Mouse (Mus musculus): ENCODE results near the gene Lypla2. TPM values are rescaled to one million over a fixed set of nuclear protein-coding genes. Genes with fewer than 3 reads are reported as not detected.

The Lypla2 gene
- polyA plus RNA-seq (2015; fragmentation: Nextera tagmentation; extraction: Ambion mirVana), result 120 and 131 TPM in 2 replicates

DNA sequence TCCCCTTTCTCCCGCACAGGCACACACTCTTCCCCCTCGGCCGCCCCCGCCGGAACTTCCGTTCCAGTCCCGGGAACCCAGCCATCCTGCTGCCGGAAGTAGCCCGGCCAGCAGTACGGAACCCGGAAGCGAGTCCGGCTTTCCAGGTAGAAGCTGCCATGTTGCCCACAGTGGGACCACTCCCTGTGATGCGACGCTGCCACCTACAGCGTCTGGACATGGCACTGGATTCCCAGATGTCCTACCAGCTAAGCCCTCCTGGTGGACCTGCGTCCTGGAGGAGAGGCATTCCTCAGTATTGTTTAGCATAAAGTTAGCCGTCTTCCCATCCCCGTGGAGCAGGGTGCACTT, at the start of gene Lypla2:
Gene Lypla2, minus strand, starts transcription at position 71 of the 351 bp plus-strand sequence.
- H3K4me2 ChIP-seq, result peak within 1 kb of the TSS; percentile 89
- H3K36me3 ChIP-seq, result peaks cover 64% of the 10 kb centered on the region
- 2% methylated on average over 19 of the region's 19 CpGs for WGBS
- H3K27me3 ChIP-seq, result no peaks in the 10 kb centered on the region
- H3K4me1 ChIP-seq, result peaks cover 22% of the 10 kb centered on the region
- ATAC-seq (replicated peaks; ENCODE audit: low FRiP score), result peak; percentile 84
- peak within 1 kb of the TSS; percentile 83 for H3K27ac ChIP-seq
- H3K9me3 ChIP-seq (replicated peaks), result no peaks in the 10 kb centered on the region
- H3K4me3 ChIP-seq (replicated peaks), result peak within 1 kb of the TSS; percentile 99
- peak within 1 kb of the TSS; percentile 97 for H3K9ac ChIP-seq

DNA sequence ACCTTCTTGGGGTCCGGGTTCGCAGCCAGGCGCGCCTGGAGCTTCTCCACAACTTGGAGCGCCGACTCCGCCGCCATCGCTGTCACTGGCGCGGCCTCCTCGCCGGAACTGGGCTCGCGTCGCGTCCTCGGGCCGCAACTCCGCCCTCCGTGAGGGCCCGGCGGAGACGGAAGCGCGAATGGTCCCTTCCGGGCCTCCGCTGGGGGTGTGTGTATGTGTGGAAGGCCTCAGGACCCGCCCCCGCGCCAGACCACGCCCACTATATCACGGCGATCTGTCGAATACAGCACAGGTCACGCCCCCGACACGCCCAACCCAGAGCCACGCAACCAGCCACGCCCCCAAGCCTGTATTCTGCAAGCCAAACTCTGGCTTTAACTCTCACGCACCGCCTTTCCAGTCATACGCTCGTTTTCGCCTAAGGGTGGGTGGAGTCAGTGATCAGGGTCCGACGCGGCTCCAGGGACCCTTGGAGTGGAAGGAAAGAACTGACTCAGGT, 49.2 kb upstream of the Lypla2 start, which contains the start of gene Eloa:
Gene Eloa, minus strand, starts transcription at position 215 of the 499 bp plus-strand sequence.
- Histone ChIP-seq H3K4me2 (peak within 1 kb of the TSS; percentile 88), H3K27ac (peak within 1 kb of the TSS; percentile 89), H3K36me3 (0 out of 2 replicates have a peak, but pooled peaks cover under 1% of the 10 kb centered on the region), H3K4me1 (peaks cover 16% of the 10 kb centered on the region), H3K9ac (peak within 1 kb of the TSS; percentile 98), H3K27me3 (no peaks in the 10 kb centered on the region), H3K4me3 (replicated peaks) (peak within 1 kb of the TSS; percentile 99), H3K9me3 (replicated peaks) (no peaks in the 10 kb centered on the region)
- peak; percentile 99 for ATAC-seq (replicated peaks; ENCODE audit: low FRiP score)
- under 1% methylated on average over 48 of the region's 48 CpGs for WGBS

DNA sequence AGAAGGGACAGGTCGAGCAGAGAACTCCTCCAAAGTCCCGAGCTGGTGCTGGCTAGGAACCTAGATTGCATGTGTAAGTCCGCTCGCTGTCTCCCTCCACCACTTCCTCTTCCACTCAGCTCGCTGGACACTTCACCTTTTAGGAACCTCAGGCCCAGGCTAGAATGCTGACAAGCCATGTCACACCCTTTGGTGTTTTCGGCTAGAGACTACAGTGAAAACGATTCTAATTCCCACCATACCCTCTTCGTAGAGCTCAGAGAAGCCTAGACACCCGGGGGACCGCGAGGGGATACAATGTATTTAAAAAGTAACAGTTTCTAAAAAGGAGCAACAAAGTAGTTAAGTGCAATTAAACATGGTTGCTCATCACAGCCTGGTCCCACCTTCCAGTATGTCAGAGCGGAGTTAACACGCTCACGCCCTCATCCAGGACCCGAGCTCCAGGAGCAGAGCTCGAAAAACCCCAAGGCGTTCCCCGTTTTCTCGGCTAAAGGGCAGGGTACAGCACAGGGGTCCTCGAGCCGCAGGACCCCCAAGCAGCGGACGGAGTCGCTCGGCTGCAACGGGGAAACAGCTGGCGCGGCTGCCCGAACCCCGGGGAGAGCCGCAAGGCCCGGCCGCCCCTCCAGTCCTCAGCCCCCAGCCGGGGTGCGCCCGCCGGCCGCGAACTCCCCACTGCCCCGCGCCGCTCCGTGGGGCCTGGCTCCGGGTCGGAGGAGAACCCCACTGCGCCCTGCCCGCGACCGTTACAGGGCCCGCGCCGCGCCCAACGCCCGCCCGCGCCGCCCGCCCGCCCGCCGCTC, 48.5 kb upstream of the Lypla2 start:
- Histone ChIP-seq H3K4me2 (peak overlapping the region; percentile 88), H3K9me3 (replicated peaks) (no peaks in the 10 kb centered on the region), H3K9ac (peak overlapping the region; percentile 98), H3K4me1 (peaks cover 16% of the 10 kb centered on the region), H3K27ac (peak overlapping the region; percentile 89), H3K27me3 (no peaks in the 10 kb centered on the region), H3K4me3 (replicated peaks) (peak overlapping the region; percentile 99), H3K36me3 (0 out of 2 replicates have a peak, but pooled peaks cover 4% of the 10 kb centered on the region)
- peak; percentile 77 for ATAC-seq (replicated peaks; ENCODE audit: low FRiP score)
- under 1% methylated on average over 62 of the region's 62 CpGs for WGBS

DNA sequence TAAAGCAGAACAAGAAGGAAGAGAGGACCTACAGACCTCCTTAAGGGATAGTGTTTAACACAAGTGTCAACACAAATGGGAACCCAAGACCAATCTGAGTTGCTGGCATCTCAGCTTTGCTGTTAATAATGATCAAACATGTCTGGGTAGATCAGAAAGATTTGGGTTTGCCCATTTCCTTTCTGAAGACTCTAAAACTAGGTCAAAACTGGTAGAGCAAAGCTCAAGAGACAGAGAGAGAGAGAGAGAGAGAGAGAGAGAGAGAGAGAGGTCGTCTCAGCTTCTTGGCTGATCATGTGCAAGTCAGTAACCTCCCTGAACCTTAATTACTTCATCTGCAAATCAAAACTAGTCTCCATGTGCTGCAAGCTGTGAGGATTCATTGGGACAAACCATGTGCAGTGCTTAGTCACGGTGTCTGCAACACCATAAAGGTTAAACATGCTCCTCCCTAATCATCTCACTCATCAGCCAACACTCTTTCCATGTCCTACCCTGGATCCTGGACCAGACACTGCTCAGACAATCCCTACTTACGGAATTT, 43.7 kb upstream of the Lypla2 start:
- Histone ChIP-seq H3K4me1 (peaks cover 11% of the 10 kb centered on the region), H3K4me2 (no peak overlapping the region), H3K4me3 (replicated peaks) (no peak overlapping the region), H3K9ac (no peak overlapping the region), H3K27ac (no peak overlapping the region), H3K9me3 (replicated peaks) (no peaks in the 10 kb centered on the region), H3K36me3 (peaks cover 34% of the 10 kb centered on the region), H3K27me3 (no peaks in the 10 kb centered on the region)
- 86% methylated on average over 3 of the region's 3 CpGs for WGBS
- ATAC-seq (replicated peaks; ENCODE audit: low FRiP score), result no peak

DNA sequence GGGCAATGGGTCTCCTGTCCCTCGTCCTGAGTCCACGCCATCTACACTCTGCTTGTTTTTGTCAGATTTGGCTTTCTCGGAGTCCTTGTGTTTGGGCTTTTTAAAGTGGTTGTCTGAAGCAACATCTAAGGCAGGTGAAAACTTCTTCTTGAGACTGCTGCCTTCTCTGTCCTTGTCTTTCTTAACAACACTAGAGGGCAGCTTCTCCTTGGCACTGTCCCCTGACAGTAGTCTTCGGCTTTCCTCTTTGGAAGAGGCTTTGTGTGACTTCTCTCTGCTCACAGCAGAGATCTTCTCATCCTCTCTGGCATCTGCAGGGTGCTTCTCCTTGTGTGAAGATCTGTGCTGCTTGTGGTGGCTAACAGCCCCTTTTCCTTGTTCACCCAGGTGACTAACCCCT, 38.2 kb upstream of the Lypla2 start:
- Histone ChIP-seq H3K27me3 (no peaks in the 10 kb centered on the region), H3K9me3 (replicated peaks) (no peaks in the 10 kb centered on the region), H3K9ac (no peak overlapping the region), H3K4me3 (replicated peaks) (no peak overlapping the region), H3K36me3 (peaks cover 80% of the 10 kb centered on the region), H3K27ac (no peak overlapping the region), H3K4me1 (no peaks in the 10 kb centered on the region), H3K4me2 (no peak overlapping the region)
- 87% methylated on average over 4 of the region's 4 CpGs for WGBS
- ATAC-seq (replicated peaks; ENCODE audit: low FRiP score), result no peak

DNA sequence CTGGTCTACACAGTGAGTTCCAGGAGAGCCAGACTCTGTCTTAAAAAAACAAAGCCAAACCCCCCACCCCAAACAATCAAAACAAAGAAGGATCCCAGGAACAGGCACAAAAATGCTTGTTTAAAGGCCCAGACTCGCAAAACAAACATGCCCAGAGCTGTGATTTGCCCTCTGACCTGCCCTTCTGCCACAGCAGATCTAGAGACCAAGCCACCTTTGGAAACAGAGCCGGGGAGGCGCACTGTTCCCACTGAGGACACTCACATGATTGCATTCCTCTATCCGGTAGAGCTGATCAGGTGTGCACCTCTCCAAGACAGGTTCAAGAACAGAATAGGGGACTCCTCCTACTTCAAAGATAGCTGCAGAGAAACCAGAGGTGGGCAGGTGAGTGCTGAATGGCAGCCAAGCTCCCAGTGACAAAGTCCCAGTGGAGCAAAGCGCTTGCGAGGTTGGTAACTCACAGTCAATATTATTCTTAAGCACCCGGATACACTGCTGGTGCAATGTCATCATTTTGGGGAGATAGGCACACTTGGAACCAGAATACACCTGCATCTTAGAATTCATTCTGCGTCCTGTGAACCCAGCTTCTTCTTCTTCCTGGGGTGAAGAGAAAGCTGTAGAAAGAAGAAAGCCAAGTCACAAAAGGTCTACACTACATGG, 36.5 kb upstream of the Lypla2 start:
- Histone ChIP-seq H3K27ac (no peak overlapping the region), H3K4me2 (no peak overlapping the region), H3K4me1 (no peaks in the 10 kb centered on the region), H3K9ac (no peak overlapping the region), H3K36me3 (peaks cover 94% of the 10 kb centered on the region), H3K4me3 (replicated peaks) (no peak overlapping the region), H3K27me3 (no peaks in the 10 kb centered on the region), H3K9me3 (replicated peaks) (no peaks in the 10 kb centered on the region)
- ATAC-seq (replicated peaks; ENCODE audit: low FRiP score), result no peak
- 90% methylated on average over 8 of the region's 8 CpGs for WGBS

DNA sequence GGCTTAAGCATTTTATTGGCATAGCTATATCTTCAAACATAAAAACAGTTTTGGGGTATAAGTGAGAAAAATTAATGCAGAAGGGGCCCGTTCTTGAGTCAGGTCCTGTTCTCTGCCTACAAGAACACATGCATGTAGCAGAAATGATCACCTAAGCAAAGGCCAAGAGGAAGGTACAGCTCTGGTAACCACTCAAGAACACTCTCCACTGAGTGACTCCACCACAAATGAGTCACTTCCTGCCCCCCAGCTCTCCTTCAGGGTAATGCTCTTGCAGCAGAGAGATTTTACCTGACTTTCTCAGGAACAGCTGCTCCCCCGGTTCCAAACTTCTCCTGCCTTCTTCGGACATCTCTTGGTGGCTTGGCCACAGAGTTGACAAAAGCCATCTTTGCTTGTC, 34.4 kb upstream of the Lypla2 start:
- WGBS, result 91% methylated on average over 3 of the region's 3 CpGs
- Histone ChIP-seq H3K4me1 (no peaks in the 10 kb centered on the region), H3K27me3 (no peaks in the 10 kb centered on the region), H3K9ac (no peak overlapping the region), H3K4me3 (replicated peaks) (no peak overlapping the region), H3K27ac (no peak overlapping the region), H3K36me3 (peaks cover 94% of the 10 kb centered on the region), H3K9me3 (replicated peaks) (no peaks in the 10 kb centered on the region), H3K4me2 (no peak overlapping the region)
- no peak for ATAC-seq (replicated peaks; ENCODE audit: low FRiP score)

DNA sequence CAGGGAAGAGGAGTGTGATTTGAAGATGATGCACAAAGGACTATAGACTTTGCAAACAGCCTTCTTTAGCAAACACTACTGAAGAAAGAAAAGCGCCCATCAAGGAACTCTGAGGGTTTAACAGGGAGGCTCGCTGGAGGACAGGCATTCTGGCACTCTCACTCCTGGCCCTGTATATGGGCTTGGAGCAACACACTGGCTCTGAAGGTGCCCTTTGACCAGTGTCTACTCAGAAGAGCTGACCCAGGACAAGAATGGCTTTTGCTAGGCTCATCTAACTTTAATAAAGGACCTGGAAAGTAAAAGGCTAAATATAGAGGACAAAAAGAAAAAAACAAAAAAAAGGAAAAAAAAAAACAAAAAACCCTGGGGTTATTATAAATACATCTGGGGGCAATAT, 32.5 kb upstream of the Lypla2 start:
- H3K9me3 ChIP-seq (replicated peaks), result no peaks in the 10 kb centered on the region
- ATAC-seq (replicated peaks; ENCODE audit: low FRiP score), result no peak
- no peak overlapping the region for H3K4me2 ChIP-seq
- WGBS, result 93% methylated on average over 2 of the region's 2 CpGs
- no peak overlapping the region for H3K27ac ChIP-seq
- no peak overlapping the region for H3K9ac ChIP-seq
- H3K4me1 ChIP-seq, result no peaks in the 10 kb centered on the region
- H3K36me3 ChIP-seq, result peaks cover 84% of the 10 kb centered on the region
- no peaks in the 10 kb centered on the region for H3K27me3 ChIP-seq
- H3K4me3 ChIP-seq (replicated peaks), result no peak overlapping the region

DNA sequence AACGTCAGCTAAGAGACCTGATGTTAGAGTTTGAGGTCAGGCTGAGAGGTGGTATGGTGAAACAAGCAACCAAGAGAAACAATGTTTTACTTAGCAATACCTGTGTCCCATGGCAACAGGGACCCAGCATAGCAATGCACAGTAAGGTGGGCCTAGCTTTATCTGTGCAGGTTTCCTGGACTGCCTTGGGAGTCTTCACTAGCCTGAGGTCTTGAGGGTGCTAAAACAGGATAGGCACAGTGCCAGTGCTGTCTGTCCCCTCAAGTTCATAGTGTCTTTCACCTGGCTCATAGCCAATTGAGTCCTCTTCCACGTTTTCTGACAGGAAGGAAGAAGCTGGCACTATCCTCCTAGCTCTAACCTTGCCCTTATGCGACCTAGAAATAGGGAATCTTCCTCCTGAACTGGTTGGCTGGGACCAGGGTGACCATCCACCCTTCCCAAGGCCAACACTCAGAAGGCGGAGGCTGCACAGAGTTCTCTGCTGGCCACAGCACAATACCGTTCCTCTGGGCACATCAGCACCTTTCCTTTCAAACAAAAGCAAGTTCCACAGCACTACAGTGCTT, 31.8 kb upstream of the Lypla2 start:
- Histone ChIP-seq H3K36me3 (peaks cover 77% of the 10 kb centered on the region), H3K9ac (no peak overlapping the region), H3K27ac (no peak overlapping the region), H3K4me1 (no peaks in the 10 kb centered on the region), H3K4me2 (no peak overlapping the region), H3K9me3 (replicated peaks) (no peaks in the 10 kb centered on the region), H3K4me3 (replicated peaks) (no peak overlapping the region), H3K27me3 (no peaks in the 10 kb centered on the region)
- WGBS, result 90% methylated on average over 5 of the region's 5 CpGs
- no peak for ATAC-seq (replicated peaks; ENCODE audit: low FRiP score)

DNA sequence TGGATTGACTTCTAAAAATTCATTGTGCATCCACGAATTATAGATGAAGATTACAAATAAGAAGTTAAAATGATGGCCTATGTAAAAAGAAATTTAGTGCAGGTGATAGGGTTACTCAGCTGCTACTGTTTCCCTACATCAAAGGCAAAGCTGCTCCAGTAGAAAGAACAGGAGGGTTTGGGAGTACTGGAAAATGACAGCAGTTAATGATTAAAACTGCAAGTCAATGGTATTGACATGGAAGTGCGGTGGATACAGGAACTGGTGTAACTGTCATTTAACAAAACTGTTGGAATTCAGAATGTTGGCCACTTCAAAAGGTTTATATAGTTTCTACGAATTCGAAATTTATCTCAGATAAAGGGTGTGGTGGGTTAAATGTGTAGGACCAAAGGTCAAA, 22.7 kb upstream of the Lypla2 start:
- no peaks in the 10 kb centered on the region for H3K4me1 ChIP-seq
- H3K27ac ChIP-seq, result no peak overlapping the region
- no peak overlapping the region for H3K4me3 ChIP-seq (replicated peaks)

DNA sequence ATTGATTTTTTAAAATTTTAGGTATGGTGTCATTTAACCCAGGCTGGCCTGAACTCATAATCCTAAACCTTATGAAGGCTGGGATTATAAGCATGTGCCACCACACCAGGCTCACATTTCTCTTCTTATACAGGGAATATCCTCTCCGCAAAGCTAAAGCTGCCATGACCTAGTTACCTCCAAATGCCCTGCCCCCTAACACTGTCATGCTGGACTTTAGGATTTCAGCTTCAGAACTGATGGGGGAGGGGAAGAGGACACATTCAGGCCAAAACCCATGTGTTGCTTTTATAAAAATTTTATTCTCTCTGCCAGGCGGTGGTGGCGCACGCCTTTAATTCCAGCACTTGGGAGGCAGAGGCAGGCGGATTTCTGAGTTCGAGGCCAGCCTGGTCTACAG, 21.5 kb upstream of the Lypla2 start:
- Histone ChIP-seq H3K4me3 (replicated peaks) (no peak overlapping the region), H3K4me2 (no peak overlapping the region), H3K27me3 (no peaks in the 10 kb centered on the region), H3K27ac (no peak overlapping the region), H3K36me3 (no peaks in the 10 kb centered on the region), H3K9me3 (replicated peaks) (peaks cover 9% of the 10 kb centered on the region; the same call in 1 of the 2 replicates), H3K9ac (no peak overlapping the region), H3K4me1 (no peaks in the 10 kb centered on the region)
- ATAC-seq (replicated peaks; ENCODE audit: low FRiP score), result no peak
- over 99% methylated on average over 6 of the region's 6 CpGs for WGBS

More for the DNA sequence above, 22.7 kb upstream of the Lypla2 start:
- Histone ChIP-seq H3K9me3 (replicated peaks) (peaks cover 9% of the 10 kb centered on the region; the same call in 1 of the 2 replicates), H3K27me3 (no peaks in the 10 kb centered on the region), H3K36me3 (no peaks in the 10 kb centered on the region), H3K4me2 (no peak overlapping the region), H3K9ac (no peak overlapping the region)
- ATAC-seq (replicated peaks; ENCODE audit: low FRiP score), result no peak
- WGBS, result 90% methylated on average over 4 of the region's 4 CpGs

DNA sequence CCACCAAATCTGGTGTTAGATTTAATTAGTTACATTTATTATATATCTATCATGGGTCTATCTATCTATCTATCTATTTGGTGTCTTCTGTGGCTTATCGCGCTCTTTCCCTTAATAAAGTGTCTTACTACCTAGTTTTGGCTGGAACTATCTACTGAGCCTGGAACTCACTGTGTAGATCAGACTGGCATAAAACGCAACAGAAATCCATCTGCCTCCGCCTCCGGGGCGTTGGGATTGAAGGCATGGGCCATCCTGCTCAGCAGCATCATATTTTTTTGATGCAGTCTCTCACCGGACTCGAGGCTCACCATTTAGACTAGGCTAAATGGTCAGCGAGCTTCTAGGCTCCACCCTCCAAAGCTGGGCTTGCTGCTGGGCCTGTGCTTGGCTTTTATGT, 15.3 kb upstream of the Lypla2 start:
- 70% methylated on average over 9 of the region's 9 CpGs for WGBS
- Histone ChIP-seq H3K9me3 (replicated peaks) (no peaks in the 10 kb centered on the region), H3K27me3 (no peaks in the 10 kb centered on the region), H3K4me3 (replicated peaks) (peak overlapping the region; percentile 97), H3K27ac (peak overlapping the region; percentile 95), H3K9ac (peak overlapping the region; percentile 99), H3K36me3 (peaks cover 27% of the 10 kb centered on the region), H3K4me1 (peaks cover 28% of the 10 kb centered on the region), H3K4me2 (peak overlapping the region; percentile 71)
- no peak for ATAC-seq (replicated peaks; ENCODE audit: low FRiP score)
